Mouse (Mus musculus): Measurements from ENCODE around the gene Man1b1.

Gene Man1b1

GRCm38 (mm10) chr2:25384492-25384891 is 52.4 kb downstream of the Man1b1 start:
- TF ChIP-seq CTCF (conservative IDR thresholded peaks at IDR 0.05; ENCODE audit: low read length) (no peak), POU5F1 (IDR thresholded peaks at IDR 0.05; ENCODE audit: borderline replicate concordance, low read length) (no peak), NANOG (IDR thresholded peaks at IDR 0.05; ENCODE audit: borderline replicate concordance, low read length) (no peak)
- Histone ChIP-seq H3K9me3 (ENCODE audit: low read length) (no peaks in the 10 kb centered on the region), H3K4me1 (replicated peaks; ENCODE audit: low read depth, low read length) (peaks cover 44% of the 10 kb centered on the region), H3K36me3 (ENCODE audit: insufficient read depth, low read length) (no peaks in the 10 kb centered on the region), H3K27me3 (ENCODE audit: insufficient read depth, low read length) (peaks cover 17% of the 10 kb centered on the region), H3K4me3 (replicated peaks; ENCODE audit: low read length) (no peak overlapping the region)

- Histone ChIP-seq H3K4me1 (replicated peaks; ENCODE audit: low read depth, low read length) (peaks cover 24% of the 10 kb centered on the region), H3K27me3 (ENCODE audit: insufficient read depth, low read length) (peaks cover 43% of the 10 kb centered on the region), H3K36me3 (ENCODE audit: insufficient read depth, low read length) (no peaks in the 10 kb centered on the region), H3K9me3 (ENCODE audit: low read length) (no peaks in the 10 kb centered on the region), H3K4me3 (replicated peaks; ENCODE audit: low read length) (no peak overlapping the region)
- TF ChIP-seq NANOG (IDR thresholded peaks at IDR 0.05; ENCODE audit: borderline replicate concordance, low read length) (no peak), CTCF (conservative IDR thresholded peaks at IDR 0.05; ENCODE audit: low read length) (no peak), POU5F1 (IDR thresholded peaks at IDR 0.05; ENCODE audit: borderline replicate concordance, low read length) (no peak)
These were observed 59.1 kb downstream of the Man1b1 start for GRCm38 (mm10) chr2:25391266-25391665.

- TF ChIP-seq NANOG (IDR thresholded peaks at IDR 0.05; ENCODE audit: borderline replicate concordance, low read length) (no peak), POU5F1 (IDR thresholded peaks at IDR 0.05; ENCODE audit: borderline replicate concordance, low read length) (no peak), CTCF (conservative IDR thresholded peaks at IDR 0.05; ENCODE audit: low read length) (no peak)
- Histone ChIP-seq H3K27me3 (ENCODE audit: insufficient read depth, low read length) (peaks cover 70% of the 10 kb centered on the region), H3K36me3 (ENCODE audit: insufficient read depth, low read length) (no peaks in the 10 kb centered on the region), H3K9me3 (ENCODE audit: low read length) (no peaks in the 10 kb centered on the region), H3K4me3 (replicated peaks; ENCODE audit: low read length) (no peak overlapping the region), H3K4me1 (replicated peaks; ENCODE audit: low read depth, low read length) (peaks cover 31% of the 10 kb centered on the region)
These were observed 62.4 kb downstream of the Man1b1 start for GRCm38 (mm10) chr2:25394281-25395221.

GRCm38 (mm10) chr2:25395721-25396596 is 63.8 kb downstream of the Man1b1 start, which contains the start of gene Entpd2:
TSS of gene Entpd2 (plus strand) at chr2:25395874.
- Histone ChIP-seq H3K27me3 (ENCODE audit: insufficient read depth, low read length) (peaks cover 84% of the 10 kb centered on the region), H3K4me1 (replicated peaks; ENCODE audit: low read depth, low read length) (peaks cover 39% of the 10 kb centered on the region), H3K9me3 (ENCODE audit: low read length) (no peaks in the 10 kb centered on the region), H3K4me3 (replicated peaks; ENCODE audit: low read length) (peak within 1 kb of the TSS; percentile 86), H3K36me3 (ENCODE audit: insufficient read depth, low read length) (no peaks in the 10 kb centered on the region)
- TF ChIP-seq CTCF (conservative IDR thresholded peaks at IDR 0.05; ENCODE audit: low read length) (no peak), POU5F1 (IDR thresholded peaks at IDR 0.05; ENCODE audit: borderline replicate concordance, low read length) (no peak), NANOG (IDR thresholded peaks at IDR 0.05; ENCODE audit: borderline replicate concordance, low read length) (no peak)

DNA sequence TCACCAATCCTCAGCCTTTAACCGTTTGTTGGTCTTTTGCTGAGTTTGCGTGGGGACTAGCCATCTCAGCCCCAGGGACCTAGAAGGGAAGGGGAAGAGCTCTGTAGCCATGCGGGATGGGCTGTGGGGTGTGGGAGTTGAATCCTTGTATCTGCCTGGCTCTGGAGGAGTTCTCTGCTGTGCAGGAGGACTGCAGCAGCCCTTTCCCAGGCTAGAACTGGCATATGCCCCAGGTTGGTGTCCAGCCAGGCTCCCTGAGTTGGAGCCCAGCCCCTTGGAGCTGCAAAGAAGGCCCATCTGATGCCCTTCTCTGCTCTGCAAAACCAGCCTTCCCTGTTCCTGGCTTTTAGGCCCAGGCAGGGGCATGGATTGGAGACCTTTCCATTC is 64.5 kb downstream of the Man1b1 start:
- no peak for TF ChIP-seq NANOG (IDR thresholded peaks at IDR 0.05; ENCODE audit: borderline replicate concordance, low read length)
- TF ChIP-seq POU5F1 (IDR thresholded peaks at IDR 0.05; ENCODE audit: borderline replicate concordance, low read length), result no peak
- TF ChIP-seq CTCF (conservative IDR thresholded peaks at IDR 0.05; ENCODE audit: low read length), result no peak
- no peaks in the 10 kb centered on the region for H3K36me3 ChIP-seq (ENCODE audit: insufficient read depth, low read length)
- peaks cover 90% of the 10 kb centered on the region for H3K27me3 ChIP-seq (ENCODE audit: insufficient read depth, low read length)
- H3K4me1 ChIP-seq (replicated peaks; ENCODE audit: low read depth, low read length), result peaks cover 40% of the 10 kb centered on the region
- peak overlapping the region; percentile 86 for H3K4me3 ChIP-seq (replicated peaks; ENCODE audit: low read length)
- H3K9me3 ChIP-seq (ENCODE audit: low read length), result no peaks in the 10 kb centered on the region

GRCm38 (mm10) chr2:25397010-25397409 is 64.9 kb downstream of the Man1b1 start:
- Histone ChIP-seq H3K36me3 (ENCODE audit: insufficient read depth, low read length) (no peaks in the 10 kb centered on the region), H3K4me3 (replicated peaks; ENCODE audit: low read length) (peak overlapping the region; percentile 86; the same call in 1 of the 2 replicates), H3K9me3 (ENCODE audit: low read length) (no peaks in the 10 kb centered on the region), H3K27me3 (ENCODE audit: insufficient read depth, low read length) (peaks cover 95% of the 10 kb centered on the region), H3K4me1 (replicated peaks; ENCODE audit: low read depth, low read length) (peaks cover 42% of the 10 kb centered on the region)
- TF ChIP-seq CTCF (conservative IDR thresholded peaks at IDR 0.05; ENCODE audit: low read length) (no peak), POU5F1 (IDR thresholded peaks at IDR 0.05; ENCODE audit: borderline replicate concordance, low read length) (no peak), NANOG (IDR thresholded peaks at IDR 0.05; ENCODE audit: borderline replicate concordance, low read length) (no peak)

DNA sequence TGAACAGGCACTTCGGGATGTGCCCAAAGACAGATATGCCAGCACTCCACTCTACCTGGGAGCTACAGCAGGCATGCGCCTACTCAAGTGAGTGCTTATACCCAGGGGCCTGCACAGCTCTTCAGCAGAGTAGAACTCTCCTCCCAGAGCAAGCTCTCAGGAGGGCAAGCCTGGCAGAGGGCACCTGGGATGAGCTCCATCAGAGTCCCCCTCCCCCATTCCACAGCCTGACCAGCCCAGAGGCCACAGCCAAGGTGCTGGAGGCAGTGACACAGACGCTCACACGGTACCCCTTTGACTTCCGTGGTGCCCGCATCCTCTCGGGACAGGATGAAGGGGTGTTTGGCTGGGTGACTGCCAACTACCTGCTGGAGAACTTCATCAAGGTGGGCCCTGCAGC is 65.9 kb downstream of the Man1b1 start:
- H3K27me3 ChIP-seq (ENCODE audit: insufficient read depth, low read length), result peaks cover 90% of the 10 kb centered on the region
- no peaks in the 10 kb centered on the region for H3K9me3 ChIP-seq (ENCODE audit: low read length)
- no peak overlapping the region for H3K4me3 ChIP-seq (replicated peaks; ENCODE audit: low read length)
- H3K4me1 ChIP-seq (replicated peaks; ENCODE audit: low read depth, low read length), result peaks cover 49% of the 10 kb centered on the region
- H3K36me3 ChIP-seq (ENCODE audit: insufficient read depth, low read length), result no peaks in the 10 kb centered on the region
- TF ChIP-seq POU5F1 (IDR thresholded peaks at IDR 0.05; ENCODE audit: borderline replicate concordance, low read length) (no peak), CTCF (conservative IDR thresholded peaks at IDR 0.05; ENCODE audit: low read length) (no peak), NANOG (IDR thresholded peaks at IDR 0.05; ENCODE audit: borderline replicate concordance, low read length) (no peak)

DNA sequence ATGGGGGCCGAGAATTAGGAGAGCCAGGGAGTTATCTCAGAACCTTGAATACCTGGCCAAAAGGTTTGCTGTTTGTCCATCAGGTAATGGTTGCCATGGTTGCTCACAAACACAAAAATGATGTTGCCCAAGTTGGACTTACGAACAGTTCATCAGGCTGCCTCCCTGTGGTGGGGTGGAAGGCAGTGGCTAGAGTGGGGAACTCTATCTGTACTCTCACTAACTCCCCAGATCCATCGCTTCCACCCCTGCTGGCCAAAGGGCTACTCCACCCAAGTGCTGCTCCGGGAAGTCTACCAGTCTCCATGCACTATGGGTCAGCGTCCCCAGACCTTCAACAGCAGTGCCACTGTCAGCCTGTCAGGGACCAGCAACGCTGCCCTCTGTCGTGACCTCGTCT is 66.9 kb downstream of the Man1b1 start, which contains the start of gene Npdc1:
Npdc1 (plus strand) TSS at position 301 of the 400 bp plus-strand sequence.
- Histone ChIP-seq H3K36me3 (ENCODE audit: insufficient read depth, low read length) (no peaks in the 10 kb centered on the region), H3K4me3 (replicated peaks; ENCODE audit: low read length) (peak within 1 kb of the TSS; percentile 67; the same call in 1 of the 2 replicates), H3K4me1 (replicated peaks; ENCODE audit: low read depth, low read length) (peaks cover 56% of the 10 kb centered on the region), H3K27me3 (ENCODE audit: insufficient read depth, low read length) (peaks cover 93% of the 10 kb centered on the region), H3K9me3 (ENCODE audit: low read length) (no peaks in the 10 kb centered on the region)
- TF ChIP-seq NANOG (IDR thresholded peaks at IDR 0.05; ENCODE audit: borderline replicate concordance, low read length) (no peak), POU5F1 (IDR thresholded peaks at IDR 0.05; ENCODE audit: borderline replicate concordance, low read length) (no peak), CTCF (conservative IDR thresholded peaks at IDR 0.05; ENCODE audit: low read length) (no peak)
